Mouse (Mus musculus): ENCODE measurements around the gene Cd68. TPM values are rescaled to one million over a fixed set of nuclear protein-coding genes. Genes with fewer than 3 reads are reported as not detected.

Cd68 gene
- 14.8 and 16.0 TPM in 2 replicates for polyA plus RNA-seq (2012; rRNA removed)

DNA sequence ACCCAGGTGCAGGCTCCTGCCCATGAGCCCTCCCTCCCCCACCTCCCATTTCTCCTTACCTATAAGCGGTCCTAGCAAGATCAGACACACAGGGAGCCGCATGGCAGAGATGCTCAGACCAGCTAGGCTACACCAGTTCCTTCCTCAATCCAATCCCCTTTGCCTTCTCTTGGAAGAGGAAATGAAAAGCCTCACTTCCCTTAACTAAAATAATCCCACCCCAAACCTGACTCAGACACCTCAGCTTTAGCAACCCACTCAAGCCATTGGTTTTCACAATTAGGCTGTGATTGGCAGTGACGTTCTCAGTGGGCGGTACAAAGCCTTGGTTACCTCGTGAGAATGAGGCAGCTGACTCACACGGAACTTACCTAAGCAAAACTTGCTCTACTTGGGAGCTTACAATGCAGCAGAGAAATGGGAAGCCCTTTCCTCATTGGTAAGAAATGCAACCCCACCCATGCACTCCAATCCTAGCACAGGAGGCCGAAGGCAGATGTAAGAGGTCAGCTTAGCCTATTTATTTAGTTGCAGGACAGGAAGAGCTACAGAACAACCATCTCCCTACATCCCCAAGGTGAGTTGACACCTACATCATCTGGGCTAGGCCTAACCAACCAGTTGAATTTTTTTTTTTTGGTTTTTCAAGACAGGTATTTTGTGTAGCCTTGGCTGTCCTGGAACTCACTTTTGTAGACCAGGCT lies at the start of gene Cd68:
Gene Cd68 (minus strand): TSS at position 193 of the 704 bp plus-strand sequence.

DNA sequence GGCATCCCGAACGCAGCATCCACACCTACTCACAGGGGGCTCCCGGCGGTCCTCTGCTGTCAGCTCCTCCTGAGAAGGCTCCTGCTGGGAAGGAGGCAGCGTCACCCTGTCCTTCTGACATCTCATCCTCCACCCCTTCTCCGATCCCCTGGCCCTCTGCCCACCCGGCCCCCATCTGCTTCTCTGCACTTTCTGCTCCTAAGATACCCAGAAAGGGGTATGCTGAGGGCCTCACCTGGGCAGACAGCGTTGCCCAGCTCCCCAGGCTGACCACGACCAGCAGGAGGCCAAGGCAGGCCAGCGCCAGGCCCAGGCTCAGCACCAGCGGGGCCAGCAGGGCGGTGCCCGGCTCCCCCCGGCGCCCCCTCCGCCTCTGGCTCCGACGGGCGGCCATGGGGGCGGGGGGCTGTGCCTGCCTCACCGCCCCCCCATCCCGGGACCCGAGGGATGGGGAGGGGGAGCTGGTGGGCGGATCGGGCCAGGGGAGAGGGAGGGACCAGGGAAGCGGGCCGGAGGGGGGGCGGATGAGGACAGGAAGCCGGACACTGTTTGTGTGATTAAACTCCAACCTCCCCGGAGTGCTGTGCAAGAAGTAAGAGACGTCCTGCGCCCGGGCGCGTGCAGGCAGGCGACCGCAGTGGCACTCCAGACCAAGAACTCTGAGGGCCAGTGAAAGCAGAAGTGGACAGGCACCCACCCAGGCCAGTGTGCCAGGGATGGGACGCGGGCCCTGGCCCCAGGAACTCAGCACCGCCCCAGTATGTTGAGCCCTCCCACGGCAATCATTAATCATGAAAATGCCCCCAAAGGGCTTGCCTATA lies 29.6 kb upstream of the Cd68 start, which contains the start of the genes Tnfsf12 and Tnfsfm13:
Gene Tnfsf12 (minus strand): TSS at position 489 of the 821 bp plus-strand sequence.
Gene Tnfsfm13 (minus strand): TSS at position 738 of the 821 bp plus-strand sequence.

GRCm38 (mm10) chr11:69685526-69686148 lies 19.7 kb upstream of the Cd68 start, which contains the start of gene Tnfsf13:
Gene Tnfsf13 (minus strand): TSS chr11:69685784.

DNA sequence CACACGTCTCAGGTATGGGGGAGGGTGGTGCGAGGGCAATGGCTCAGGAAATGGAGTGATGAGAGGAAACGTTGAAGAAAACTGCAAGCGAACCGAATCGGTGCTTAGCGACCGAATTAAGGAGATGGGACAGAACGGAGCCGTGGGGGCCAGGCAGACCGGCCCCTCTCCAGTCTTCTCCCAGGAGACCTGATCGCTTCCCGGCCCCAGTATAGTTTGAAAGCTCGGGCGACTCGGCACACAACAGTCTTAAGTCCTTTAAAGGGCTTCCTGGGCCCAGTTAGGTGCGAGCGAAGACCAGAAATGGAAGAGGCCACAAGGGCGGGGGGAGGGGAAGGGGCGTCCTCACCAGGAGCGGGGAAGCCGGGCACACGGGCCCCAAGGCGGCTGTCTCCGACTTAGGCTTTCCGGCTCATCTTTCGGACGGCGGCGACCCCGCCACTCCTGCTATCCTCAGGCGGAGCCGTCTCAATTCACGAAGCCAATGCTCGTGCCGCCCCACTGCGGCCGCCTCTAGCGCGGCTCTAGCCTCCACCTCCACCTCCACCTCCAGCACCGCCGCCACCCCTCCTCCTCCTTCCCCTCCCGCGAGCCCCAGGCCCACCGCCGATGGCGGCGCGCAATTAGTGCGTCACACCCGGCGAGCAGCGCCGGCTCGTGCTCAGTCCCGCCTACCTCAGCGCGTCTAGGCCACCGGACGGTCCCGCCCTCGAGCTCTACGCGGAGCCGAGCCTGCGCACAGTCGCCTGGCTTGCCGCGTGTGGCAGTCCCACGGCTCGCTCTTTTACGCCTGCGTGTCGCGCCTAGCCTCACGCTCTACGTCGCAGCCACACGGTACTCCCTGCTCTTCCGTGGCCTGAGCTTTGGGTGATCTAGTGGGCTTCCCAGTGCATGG lies 15.6 kb upstream of the Cd68 start, which contains the start of gene Senp3:
Gene Senp3 (minus strand): TSS at position 771 of the 895 bp plus-strand sequence.

GRCm38 (mm10) chr11:69672211-69672706 lies 6.3 kb upstream of the Cd68 start, which contains the start of gene Eif4a1:
Gene Eif4a1 (minus strand): TSS chr11:69672423.

DNA sequence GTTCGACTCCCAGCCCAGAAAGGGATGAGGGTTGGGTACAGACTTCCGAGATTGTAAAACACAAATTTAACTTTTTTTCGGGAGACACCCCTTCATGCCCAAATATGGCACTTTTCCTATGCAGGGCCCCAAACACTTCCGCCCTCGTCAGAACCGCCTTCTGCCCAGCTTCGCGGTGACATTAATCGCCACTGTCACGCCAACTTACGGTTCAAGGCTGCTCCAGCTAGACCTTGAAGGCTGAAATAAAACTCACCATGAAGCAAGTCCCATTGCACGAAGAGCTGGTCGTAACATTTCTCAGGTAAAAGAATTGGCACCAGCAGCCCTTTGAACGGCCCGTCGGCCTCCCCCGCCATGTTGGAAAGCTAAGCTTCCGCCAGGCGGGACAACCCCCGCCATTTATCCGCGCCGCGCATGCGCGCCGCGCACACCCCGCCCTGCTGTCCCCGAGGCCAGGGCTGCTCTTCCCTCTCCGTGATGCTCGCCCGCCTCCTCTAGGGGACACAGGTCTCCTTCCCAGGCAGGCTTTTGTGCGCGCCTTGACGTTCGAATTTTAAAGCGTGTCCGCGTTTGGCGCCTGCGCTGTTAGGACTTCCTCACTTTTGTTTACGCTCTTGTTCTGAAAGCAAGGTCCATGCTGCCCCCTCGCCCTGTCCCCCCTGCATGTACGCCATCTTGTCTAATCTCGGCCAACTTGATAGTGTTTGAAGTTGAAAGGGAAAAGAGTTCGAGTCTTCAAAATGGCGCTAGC lies 3.6 kb downstream of the Cd68 start, which contains the start of gene Mpdu1:
Gene Mpdu1 (minus strand): TSS at position 430 of the 754 bp plus-strand sequence.

DNA sequence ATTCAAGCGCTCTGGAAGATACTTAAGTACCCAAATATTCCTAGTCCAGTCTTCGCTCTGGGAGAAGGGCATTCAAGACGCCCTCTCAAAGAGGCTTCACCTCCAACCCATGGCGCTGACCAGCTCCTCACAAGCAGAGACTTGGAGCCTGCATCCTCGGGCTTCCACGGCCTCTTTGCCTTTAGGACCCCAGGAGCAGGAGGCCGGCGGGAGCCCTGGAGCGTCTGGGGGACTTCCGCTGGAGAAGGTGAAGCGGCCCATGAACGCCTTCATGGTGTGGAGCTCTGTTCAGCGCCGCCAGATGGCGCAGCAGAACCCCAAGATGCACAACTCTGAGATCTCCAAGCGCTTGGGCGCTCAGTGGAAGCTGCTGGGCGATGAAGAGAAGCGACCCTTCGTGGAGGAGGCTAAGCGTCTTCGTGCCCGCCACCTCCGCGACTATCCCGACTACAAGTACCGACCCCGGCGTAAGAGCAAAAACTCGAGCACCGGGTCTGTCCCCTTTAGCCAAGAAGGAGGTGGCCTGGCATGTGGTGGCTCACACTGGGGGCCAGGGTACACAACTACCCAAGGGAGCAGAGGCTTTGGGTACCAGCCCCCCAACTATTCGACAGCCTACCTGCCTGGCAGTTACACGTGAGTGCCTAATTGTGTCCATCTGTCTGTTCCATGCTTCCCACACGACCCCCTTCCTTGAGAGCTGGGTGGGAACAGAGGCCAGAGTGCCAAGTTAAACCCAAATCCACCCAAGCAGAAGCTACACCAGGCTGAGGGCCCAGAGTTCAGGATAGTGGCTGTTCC lies 10.5 kb downstream of the Cd68 start, which contains the start of gene Sox15:
Gene Sox15 (plus strand): TSS at position 51 of the 801 bp plus-strand sequence.

GRCm38 (mm10) chr11:69632284-69633089 lies 33.5 kb downstream of the Cd68 start, which contains the start of gene Fxr2:
Gene Fxr2 (plus strand): TSS chr11:69632990.

DNA sequence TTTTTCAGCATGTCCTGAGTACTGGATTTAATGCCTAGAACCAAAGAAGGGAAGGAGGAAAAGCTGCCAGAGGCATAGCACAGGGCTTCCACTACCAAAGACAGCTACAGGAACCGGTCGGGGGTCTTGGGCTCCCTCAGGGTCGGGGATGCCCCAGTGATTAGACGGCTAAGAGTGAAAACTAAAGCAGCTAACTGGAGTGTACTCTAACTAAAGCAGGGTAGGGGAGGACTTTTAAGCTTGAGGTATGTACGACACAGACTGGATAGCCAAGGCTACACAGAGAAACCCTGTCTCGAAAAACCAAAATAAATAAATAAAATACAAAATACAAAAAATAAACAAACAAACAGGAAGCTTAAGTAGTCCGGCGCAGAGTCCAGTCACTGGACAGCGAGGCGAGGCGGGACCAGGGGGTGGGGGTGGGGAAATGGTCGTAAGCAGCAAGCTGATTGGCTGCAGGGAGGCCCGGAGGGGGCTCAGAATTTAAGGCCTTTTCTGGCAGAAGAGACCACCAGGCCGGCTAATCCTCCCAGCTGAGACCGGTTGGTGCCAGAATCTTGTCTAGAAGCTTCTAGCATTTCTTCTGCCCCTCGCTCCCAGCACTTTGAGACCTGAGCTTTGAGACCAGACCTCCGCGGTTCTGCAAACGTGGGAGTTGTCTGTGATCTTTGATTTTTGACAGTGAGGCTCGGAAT lies 44.2 kb downstream of the Cd68 start, which contains the start of gene Sat2:
Gene Sat2 (plus strand): TSS at position 454 of the 698 bp plus-strand sequence.

GRCm38 (mm10) chr11:69617805-69618204 lies 48.1 kb downstream of the Cd68 start, which contains the start of gene Shbg:
Gene Shbg (minus strand): TSS chr11:69617905.

Other genes with a start within 250 kb of the Cd68 start
- 0.20 and 0.22 TPM in 2 replicates for gene Dnah2, start 117.0 kb downstream of the Cd68 start, polyA plus RNA-seq (2012; rRNA removed)
- 0.58 and 0.60 TPM in 2 replicates for gene Efnb3, start 105.9 kb downstream of the Cd68 start, polyA plus RNA-seq (2012; rRNA removed)
- 6.5 and 6.7 TPM in 2 replicates for gene Wrap53, start 85.9 kb downstream of the Cd68 start, polyA plus RNA-seq (2012; rRNA removed)
- 51.0 and 51.9 TPM in 2 replicates for gene Trp53, start 85.8 kb downstream of the Cd68 start, polyA plus RNA-seq (2012; rRNA removed)
- gene Atp1b2, start 60.2 kb downstream of the Cd68 start, polyA plus RNA-seq (2012; rRNA removed) = 5.7 and 7.2 TPM in 2 replicates
- 2.6 and 2.9 TPM in 2 replicates for gene Shbg, start 48.2 kb downstream of the Cd68 start, polyA plus RNA-seq (2012; rRNA removed)
- gene Sat2, start 44.1 kb downstream of the Cd68 start, polyA plus RNA-seq (2012; rRNA removed) = 7.3 and 7.7 TPM in 2 replicates
- 17.5 and 22.6 TPM in 2 replicates for gene Fxr2, start 33.2 kb downstream of the Cd68 start, polyA plus RNA-seq (2012; rRNA removed)
- 0.07 and 0.11 TPM in 2 replicates for gene Sox15, start 10.8 kb downstream of the Cd68 start, polyA plus RNA-seq (2012; rRNA removed)
- gene Mpdu1, start 3.5 kb downstream of the Cd68 start, polyA plus RNA-seq (2012; rRNA removed) = 45.9 and 49.8 TPM in 2 replicates
- 330 and 348 TPM in 2 replicates for gene Eif4a1, start 6.3 kb upstream of the Cd68 start, polyA plus RNA-seq (2012; rRNA removed)
- gene Senp3, start 15.9 kb upstream of the Cd68 start, polyA plus RNA-seq (2012; rRNA removed) = 37.6 and 40.5 TPM in 2 replicates
- gene Tnfsf13, start 19.6 kb upstream of the Cd68 start, polyA plus RNA-seq (2012; rRNA removed) = 0.54 and 0.78 TPM in 2 replicates
- 4.4 and 4.8 TPM in 2 replicates for gene Tnfsf12, start 29.7 kb upstream of the Cd68 start, polyA plus RNA-seq (2012; rRNA removed)
- gene Tnfsfm13, start 29.9 kb upstream of the Cd68 start, polyA plus RNA-seq (2012; rRNA removed) = 0.96 and 1.1 TPM in 2 replicates
- gene Polr2a, start 92.5 kb upstream of the Cd68 start, polyA plus RNA-seq (2012; rRNA removed) = 5.5 and 8.0 TPM in 2 replicates
- gene Slc35g3, start 95.8 kb upstream of the Cd68 start, polyA plus RNA-seq (2012; rRNA removed) = 0.02 TPM in 1 of 2 replicates, not detected in the other
- 2.3 and 2.8 TPM in 2 replicates for gene Zbtb4, start 99.8 kb upstream of the Cd68 start, polyA plus RNA-seq (2012; rRNA removed)
- gene Chrnb1, start 129.8 kb upstream of the Cd68 start, polyA plus RNA-seq (2012; rRNA removed) = 1.3 and 1.6 TPM in 2 replicates
- 0.43 and 0.58 TPM in 2 replicates for gene Fgf11, start 135.7 kb upstream of the Cd68 start, polyA plus RNA-seq (2012; rRNA removed)
- gene Tmem102, start 139.5 kb upstream of the Cd68 start, polyA plus RNA-seq (2012; rRNA removed) = 1.2 and 1.6 TPM in 2 replicates
- not detected in 2 replicates for gene Gm39566, start 149.1 kb upstream of the Cd68 start, polyA plus RNA-seq (2012; rRNA removed)
- gene Spem2, start 152.3 kb upstream of the Cd68 start, polyA plus RNA-seq (2012; rRNA removed) = not detected in 2 replicates
- gene Spem1, start 156.0 kb upstream of the Cd68 start, polyA plus RNA-seq (2012; rRNA removed) = not detected in 2 replicates
- gene Nlgn2, start 171.6 kb upstream of the Cd68 start, polyA plus RNA-seq (2012; rRNA removed) = 2.2 and 3.1 TPM in 2 replicates
- gene Tmem256, start 172.4 kb upstream of the Cd68 start, polyA plus RNA-seq (2012; rRNA removed) = 227 and 300 TPM in 2 replicates
- 19.8 and 22.6 TPM in 2 replicates for gene Plscr3, start 180.2 kb upstream of the Cd68 start, polyA plus RNA-seq (2012; rRNA removed)
- 0.49 and 0.73 TPM in 2 replicates for gene Tnk1, start 192.6 kb upstream of the Cd68 start, polyA plus RNA-seq (2012; rRNA removed)
- not detected in 2 replicates for gene Tmem95, start 211.9 kb upstream of the Cd68 start, polyA plus RNA-seq (2012; rRNA removed)
- 1.2 TPM in 2 replicates for gene Kctd11, start 215.3 kb upstream of the Cd68 start, polyA plus RNA-seq (2012; rRNA removed)
- gene Acap1, start 229.4 kb upstream of the Cd68 start, polyA plus RNA-seq (2012; rRNA removed) = 7.9 and 10.7 TPM in 2 replicates
- gene 2810408A11Rik, start 234.8 kb upstream of the Cd68 start, polyA plus RNA-seq (2012; rRNA removed) = 0.36 and 0.38 TPM in 2 replicates
- gene Neurl4, start 234.9 kb upstream of the Cd68 start, polyA plus RNA-seq (2012; rRNA removed) = 11.4 and 13.4 TPM in 2 replicates
- gene Gps2, start 247.7 kb upstream of the Cd68 start, polyA plus RNA-seq (2012; rRNA removed) = 43.2 and 45.2 TPM in 2 replicates